Mouse (Mus musculus): Measurements from ENCODE around the gene Arhgap42. TPM values are rescaled to one million over a fixed set of nuclear protein-coding genes. Genes with fewer than 3 reads are reported as not detected.

Gene Arhgap42
- polyA plus RNA-seq, 1 experiment from 2014 or later: 12.3 TPM

DNA sequence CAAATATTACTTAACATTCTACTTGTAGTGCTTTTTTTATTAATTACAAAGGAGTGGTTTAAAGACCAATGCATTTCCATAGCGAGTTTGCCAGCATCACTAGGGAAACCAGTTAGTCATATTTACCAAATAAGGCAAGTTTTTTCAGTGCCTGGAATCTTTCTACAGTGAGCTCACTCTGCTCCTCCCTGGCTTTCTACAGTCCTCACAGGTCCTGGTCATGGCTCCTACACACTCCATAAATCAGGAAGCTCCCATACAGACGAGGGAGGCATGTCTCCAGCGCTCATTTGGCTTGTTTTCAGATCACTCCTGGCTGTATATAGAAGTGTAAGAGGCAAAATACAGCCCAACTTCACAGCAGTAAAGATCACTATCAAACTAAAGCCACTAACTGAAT is 134.1 kb downstream of the Arhgap42 start:
- DNase-seq (ENCODE audit: low spot score): no peak
- no peak for ATAC-seq
- Histone ChIP-seq H3K4me2 (ENCODE audit: low read length) (no peak overlapping the region), H3K4me3 (ENCODE audit: low read depth, low read length) (no peak overlapping the region), H3K27me3 (replicated peaks; ENCODE audit: control insufficient read depth, insufficient read depth, low read length) (no peaks in the 10 kb centered on the region), H3K36me3 (ENCODE audit: control insufficient read depth, insufficient read depth, low read length) (no peaks in the 10 kb centered on the region), H3K9ac (ENCODE audit: low read length) (no peak overlapping the region), H3K4me1 (ENCODE audit: control insufficient read depth, insufficient read depth, low read length) (no peaks in the 10 kb centered on the region), H3K9me3 (replicated peaks; ENCODE audit: control insufficient read depth, low read length) (no peaks in the 10 kb centered on the region), H3K27ac (ENCODE audit: low read depth, low read length) (no peak overlapping the region)
- WGBS: 90% methylated on average over 3 of the region's 3 CpGs

DNA sequence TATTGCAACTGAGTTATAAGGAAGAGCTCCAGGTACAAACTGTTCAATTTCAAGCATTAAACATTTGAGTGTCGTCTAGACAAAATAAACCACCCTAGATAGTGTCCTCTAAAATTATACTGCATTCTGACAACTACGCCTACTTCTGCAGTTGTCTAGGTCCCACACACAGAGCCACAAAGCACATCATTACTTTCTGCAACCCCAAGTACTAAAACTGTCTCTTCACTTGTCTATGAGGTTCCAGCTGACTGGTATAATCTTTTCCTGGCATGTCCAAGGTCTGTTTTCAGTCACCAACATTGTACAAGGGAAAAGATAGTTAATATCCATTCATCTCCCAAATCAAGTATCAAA is 136.8 kb downstream of the Arhgap42 start:
- Histone ChIP-seq H3K4me3 (ENCODE audit: low read depth, low read length) (no peak overlapping the region), H3K9ac (ENCODE audit: low read length) (no peak overlapping the region), H3K27ac (ENCODE audit: low read depth, low read length) (no peak overlapping the region), H3K36me3 (ENCODE audit: control insufficient read depth, insufficient read depth, low read length) (no peaks in the 10 kb centered on the region), H3K27me3 (replicated peaks; ENCODE audit: control insufficient read depth, insufficient read depth, low read length) (no peaks in the 10 kb centered on the region), H3K4me2 (ENCODE audit: low read length) (no peak overlapping the region), H3K4me1 (ENCODE audit: control insufficient read depth, insufficient read depth, low read length) (no peaks in the 10 kb centered on the region), H3K9me3 (replicated peaks; ENCODE audit: control insufficient read depth, low read length) (no peaks in the 10 kb centered on the region)
- ATAC-seq (no peak), DNase-seq (ENCODE audit: low spot score) (no peak)
- 94% methylated on average over 2 of the region's 2 CpGs for WGBS

DNA sequence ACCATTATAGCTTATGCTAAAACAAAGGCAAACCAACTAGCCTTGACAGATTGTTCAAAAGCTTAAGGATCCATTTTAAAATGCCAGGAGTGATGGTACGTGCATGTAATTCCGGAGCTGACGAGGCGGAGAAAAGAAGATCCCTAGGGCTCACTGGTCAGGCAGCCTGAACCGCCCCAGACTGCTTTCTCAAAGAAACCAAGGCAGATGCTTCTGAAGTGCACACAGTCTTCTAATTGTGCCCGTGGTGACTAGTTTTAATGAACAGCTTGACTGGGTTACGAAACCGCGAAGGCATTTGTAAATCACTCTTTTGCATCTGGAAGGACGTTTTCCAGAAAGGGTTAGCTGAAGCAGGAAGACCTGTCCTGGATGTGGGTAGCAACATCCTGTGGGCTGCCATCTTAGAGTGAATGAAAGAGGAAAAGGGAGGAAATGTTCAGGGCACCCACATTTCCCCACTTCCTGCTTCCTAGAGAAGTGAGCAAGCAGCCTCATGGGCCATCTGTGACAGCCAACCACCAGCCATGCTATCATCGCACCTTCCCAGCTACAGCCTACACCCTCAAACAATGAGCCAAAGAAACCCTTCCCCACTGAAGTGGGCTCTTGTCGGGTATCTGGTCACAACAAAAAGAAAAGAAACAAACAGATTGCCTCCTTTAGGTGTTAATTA is 137.3 kb downstream of the Arhgap42 start:
- DNase-seq (ENCODE audit: low spot score) (no peak), ATAC-seq (no peak)

DNA sequence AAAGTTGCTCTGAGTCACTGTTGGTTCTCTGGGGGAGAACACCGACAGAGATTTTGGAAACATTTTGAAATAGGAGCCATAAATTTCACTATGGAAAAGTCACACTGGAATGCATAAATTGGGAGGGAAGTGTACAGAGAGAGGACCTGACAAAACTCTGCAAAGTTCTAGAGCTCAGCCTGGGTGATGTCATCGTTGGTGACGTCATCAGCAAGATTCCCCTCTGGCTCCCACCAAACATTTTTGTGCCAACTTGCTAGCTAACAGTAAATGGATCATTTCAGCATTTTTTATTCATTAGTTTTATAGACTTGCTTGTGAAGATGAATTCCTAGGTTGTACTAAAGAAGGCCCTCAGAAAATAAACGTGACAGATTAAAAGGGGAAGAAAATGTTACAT is 137.8 kb downstream of the Arhgap42 start:
- Histone ChIP-seq H3K27ac (ENCODE audit: low read depth, low read length) (no peak overlapping the region), H3K9ac (ENCODE audit: low read length) (no peak overlapping the region)
- no peak for ATAC-seq

More for the DNA sequence above, 137.3 kb downstream of the Arhgap42 start:
- Histone ChIP-seq H3K27me3 (replicated peaks; ENCODE audit: control insufficient read depth, insufficient read depth, low read length) (no peaks in the 10 kb centered on the region), H3K9me3 (replicated peaks; ENCODE audit: control insufficient read depth, low read length) (no peaks in the 10 kb centered on the region), H3K9ac (ENCODE audit: low read length) (no peak overlapping the region), H3K4me3 (ENCODE audit: low read depth, low read length) (no peak overlapping the region), H3K4me2 (ENCODE audit: low read length) (no peak overlapping the region), H3K36me3 (ENCODE audit: control insufficient read depth, insufficient read depth, low read length) (no peaks in the 10 kb centered on the region), H3K4me1 (ENCODE audit: control insufficient read depth, insufficient read depth, low read length) (no peaks in the 10 kb centered on the region), H3K27ac (ENCODE audit: low read depth, low read length) (no peak overlapping the region)
- WGBS: 80% methylated on average over 12 of the region's 12 CpGs

GRCm38 (mm10) chr9:9097835-9098234 is 141.1 kb downstream of the Arhgap42 start:
- no peak overlapping the region for H3K4me2 ChIP-seq (ENCODE audit: low read length)
- 93% methylated on average over 4 of the region's 4 CpGs for WGBS
- H3K4me1 ChIP-seq (ENCODE audit: control insufficient read depth, insufficient read depth, low read length): no peaks in the 10 kb centered on the region
- H3K9ac ChIP-seq (ENCODE audit: low read length): no peak overlapping the region
- DNase-seq (ENCODE audit: low spot score): no peak
- no peak overlapping the region for H3K27ac ChIP-seq (ENCODE audit: low read depth, low read length)
- H3K27me3 ChIP-seq (replicated peaks; ENCODE audit: control insufficient read depth, insufficient read depth, low read length): no peaks in the 10 kb centered on the region
- no peaks in the 10 kb centered on the region for H3K36me3 ChIP-seq (ENCODE audit: control insufficient read depth, insufficient read depth, low read length)
- H3K4me3 ChIP-seq (ENCODE audit: low read depth, low read length): no peak overlapping the region
- no peaks in the 10 kb centered on the region for H3K9me3 ChIP-seq (replicated peaks; ENCODE audit: control insufficient read depth, low read length)
- ATAC-seq: no peak

More for the DNA sequence above, 137.8 kb downstream of the Arhgap42 start:
- H3K9me3 ChIP-seq (replicated peaks; ENCODE audit: control insufficient read depth, low read length): no peaks in the 10 kb centered on the region
- DNase-seq (ENCODE audit: low spot score): no peak
- H3K27me3 ChIP-seq (replicated peaks; ENCODE audit: control insufficient read depth, insufficient read depth, low read length): no peaks in the 10 kb centered on the region
- WGBS: 80% methylated on average over 4 of the region's 4 CpGs
- no peak overlapping the region for H3K4me2 ChIP-seq (ENCODE audit: low read length)
- H3K4me1 ChIP-seq (ENCODE audit: control insufficient read depth, insufficient read depth, low read length): no peaks in the 10 kb centered on the region
- H3K36me3 ChIP-seq (ENCODE audit: control insufficient read depth, insufficient read depth, low read length): no peaks in the 10 kb centered on the region
- H3K4me3 ChIP-seq (ENCODE audit: low read depth, low read length): no peak overlapping the region

- H3K27me3 ChIP-seq (replicated peaks; ENCODE audit: control insufficient read depth, insufficient read depth, low read length): no peaks in the 10 kb centered on the region
- ATAC-seq: no peak
- no peak for DNase-seq (ENCODE audit: low spot score)
- H3K4me1 ChIP-seq (ENCODE audit: control insufficient read depth, insufficient read depth, low read length): no peaks in the 10 kb centered on the region
- H3K4me2 ChIP-seq (ENCODE audit: low read length): no peak overlapping the region
- WGBS: 100% methylated on average over 1 of the region's 1 CpGs
- H3K27ac ChIP-seq (ENCODE audit: low read depth, low read length): no peak overlapping the region
- H3K9ac ChIP-seq (ENCODE audit: low read length): no peak overlapping the region
- no peak overlapping the region for H3K4me3 ChIP-seq (ENCODE audit: low read depth, low read length)
- H3K36me3 ChIP-seq (ENCODE audit: control insufficient read depth, insufficient read depth, low read length): no peaks in the 10 kb centered on the region
- no peaks in the 10 kb centered on the region for H3K9me3 ChIP-seq (replicated peaks; ENCODE audit: control insufficient read depth, low read length)
Measured at GRCm38 (mm10) chr9:9096761-9097160, 142.1 kb downstream of the Arhgap42 start.

DNA sequence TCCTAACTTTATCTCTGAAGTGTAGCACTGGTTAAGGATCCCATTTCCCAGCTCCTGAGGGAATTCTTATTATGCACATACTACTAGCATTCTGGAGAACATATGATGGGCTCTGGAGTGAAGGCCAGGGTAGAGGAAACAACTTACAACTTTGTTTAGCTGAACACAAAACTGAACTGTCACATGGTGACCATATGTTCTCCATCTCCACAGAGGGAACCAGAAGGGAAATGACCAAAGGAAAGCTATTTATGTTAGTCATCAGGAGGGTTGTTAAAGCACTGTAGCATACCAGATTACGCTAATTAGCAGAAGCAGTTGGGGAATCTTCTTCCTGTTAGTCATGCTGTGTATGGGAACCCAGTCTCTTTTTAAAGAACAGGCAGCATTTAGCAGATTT is 145.8 kb downstream of the Arhgap42 start:
- no peak for ATAC-seq
- DNase-seq (ENCODE audit: low spot score): no peak
- 92% methylated on average over 1 of the region's 1 CpGs for whole genome bisulfite sequencing

GRCm38 (mm10) chr9:9083441-9083840 is 155.5 kb downstream of the Arhgap42 start:
- DNase-seq (ENCODE audit: low spot score) (no peak), ATAC-seq (no peak)
- no peaks in the 10 kb centered on the region for H3K4me1 ChIP-seq (ENCODE audit: control insufficient read depth, insufficient read depth, low read length)
- H3K9ac ChIP-seq (ENCODE audit: low read length): no peak overlapping the region
- H3K27ac ChIP-seq (ENCODE audit: low read depth, low read length): no peak overlapping the region
- no peak overlapping the region for H3K4me2 ChIP-seq (ENCODE audit: low read length)
- no peak overlapping the region for H3K4me3 ChIP-seq (ENCODE audit: low read depth, low read length)
- H3K27me3 ChIP-seq (replicated peaks; ENCODE audit: control insufficient read depth, insufficient read depth, low read length): no peaks in the 10 kb centered on the region
- 74% methylated on average over 2 of the region's 2 CpGs for WGBS
- H3K36me3 ChIP-seq (ENCODE audit: control insufficient read depth, insufficient read depth, low read length): no peaks in the 10 kb centered on the region
- no peaks in the 10 kb centered on the region for H3K9me3 ChIP-seq (replicated peaks; ENCODE audit: control insufficient read depth, low read length)

More for the DNA sequence above, 145.8 kb downstream of the Arhgap42 start:
- Histone ChIP-seq H3K36me3 (ENCODE audit: control insufficient read depth, insufficient read depth, low read length) (no peaks in the 10 kb centered on the region), H3K4me2 (ENCODE audit: low read length) (no peak overlapping the region), H3K9ac (ENCODE audit: low read length) (no peak overlapping the region), H3K9me3 (replicated peaks; ENCODE audit: control insufficient read depth, low read length) (no peaks in the 10 kb centered on the region), H3K4me1 (ENCODE audit: control insufficient read depth, insufficient read depth, low read length) (no peaks in the 10 kb centered on the region), H3K4me3 (ENCODE audit: low read depth, low read length) (no peak overlapping the region), H3K27ac (ENCODE audit: low read depth, low read length) (no peak overlapping the region), H3K27me3 (replicated peaks; ENCODE audit: control insufficient read depth, insufficient read depth, low read length) (no peaks in the 10 kb centered on the region)

GRCm38 (mm10) chr9:9052920-9053319 is 186.0 kb downstream of the Arhgap42 start:
- H3K9ac ChIP-seq (ENCODE audit: low read length): no peak overlapping the region
- no peaks in the 10 kb centered on the region for H3K9me3 ChIP-seq (replicated peaks; ENCODE audit: control insufficient read depth, low read length)
- H3K4me2 ChIP-seq (ENCODE audit: low read length): no peak overlapping the region
- DNase-seq (ENCODE audit: low spot score) (no peak), ATAC-seq (no peak)
- no peaks in the 10 kb centered on the region for H3K4me1 ChIP-seq (ENCODE audit: control insufficient read depth, insufficient read depth, low read length)
- no peaks in the 10 kb centered on the region for H3K36me3 ChIP-seq (ENCODE audit: control insufficient read depth, insufficient read depth, low read length)
- no peak overlapping the region for H3K4me3 ChIP-seq (ENCODE audit: low read depth, low read length)
- H3K27ac ChIP-seq (ENCODE audit: low read depth, low read length): no peak overlapping the region
- H3K27me3 ChIP-seq (replicated peaks; ENCODE audit: control insufficient read depth, insufficient read depth, low read length): no peaks in the 10 kb centered on the region

Measured in forebrain, embryonic 14.5 days (tissue).